Mouse (Mus musculus) myocyte (in vitro differentiated cells): ENCODE measurements around the gene Mto1.

Source experiments
- CEBPB ChIP-seq: IDR thresholded peaks from 2 replicates; pipeline ENCODE4 v1.6.1; 2011; ENCODE audit warnings: mild to moderate bottlenecking, moderate library complexity; ENCODE audit not compliant: poor library complexity, insufficient read depth, severe bottlenecking
- E2F4 ChIP-seq: IDR thresholded peaks from one replicate; pipeline ENCODE4 v1.6.1; 2011; ENCODE audit warnings: mild to moderate bottlenecking, control low read depth, moderate library complexity; ENCODE audit not compliant: insufficient read depth
- MAX ChIP-seq: IDR thresholded peaks from one replicate; pipeline ENCODE4 v1.6.1; 2011; ENCODE audit warnings: low read depth, mild to moderate bottlenecking, control low read depth
- MYOD1 ChIP-seq, 3 experiments: IDR thresholded peaks; one replicate each; pipeline ENCODE4 v1.6.1; 2011; ENCODE audit warnings: control low read depth in 2 of 3, low read depth in 2 of 3, mild to moderate bottlenecking in 2 of 3, moderate library complexity in 1 of 3; ENCODE audit not compliant: insufficient read length in 2 of 3, control insufficient read depth in 1 of 3
- MYOG ChIP-seq, 3 experiments: IDR thresholded peaks; one replicate each; pipeline ENCODE4 v1.6.1; 2011; ENCODE audit warnings: control low read depth in 2 of 3, low read depth in 2 of 3, mild to moderate bottlenecking in 2 of 3; ENCODE audit not compliant: insufficient read length in 2 of 3, control insufficient read depth in 1 of 3, insufficient read depth in 1 of 3
- POLR2A ChIP-seq: IDR thresholded peaks from one replicate; pipeline ENCODE4 v1.6.1; 2011; ENCODE audit warnings: low read depth, mild to moderate bottlenecking, control low read depth, moderate library complexity; ENCODE audit not compliant: insufficient read length
- POLR2AphosphoS2 ChIP-seq: IDR thresholded peaks from one replicate; pipeline ENCODE4 v1.6.1; 2011; ENCODE audit warnings: low read depth, control low read depth; ENCODE audit not compliant: insufficient read length
- SRF ChIP-seq: IDR thresholded peaks from one replicate; pipeline ENCODE4 v1.6.1; 2011; ENCODE audit warnings: low read depth; ENCODE audit not compliant: control insufficient read depth, insufficient read length
- TCF12 ChIP-seq: IDR thresholded peaks from one replicate; pipeline ENCODE4 v1.6.1; 2011; ENCODE audit warnings: mild to moderate bottlenecking, control low read depth; ENCODE audit not compliant: poor library complexity, insufficient read depth, severe bottlenecking
- USF1 ChIP-seq: IDR thresholded peaks from one replicate; pipeline ENCODE4 v1.6.1; 2011; ENCODE audit warnings: low read depth, mild to moderate bottlenecking, control low read depth, moderate library complexity

DNA sequence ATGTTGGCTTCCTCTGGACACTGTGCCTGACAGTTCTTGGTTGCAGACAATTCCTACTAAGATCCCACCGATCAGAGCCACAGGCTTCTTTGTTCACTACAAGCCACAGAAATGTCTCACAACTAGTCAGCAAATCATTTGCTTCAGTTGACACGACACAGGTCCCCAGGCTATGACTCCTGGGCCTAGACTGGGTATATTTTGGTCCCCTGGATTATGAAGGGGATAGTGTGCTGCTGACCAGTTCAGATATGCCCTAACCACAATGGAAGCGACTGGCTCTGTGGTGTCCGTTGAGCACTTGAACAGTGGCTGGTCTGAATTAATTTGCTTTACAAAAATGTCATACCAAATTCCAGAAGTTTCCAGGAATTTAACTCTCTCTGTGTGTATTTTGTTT lies 66.7 kb downstream of the Mto1 start:
- TF ChIP-seq MYOG (IDR thresholded peaks at IDR 0.05; ENCODE audit: control insufficient read depth in 1 of 3, insufficient read depth in 1 of 3, insufficient read length in 2 of 3, low read depth in 2 of 3): no peak
- TF ChIP-seq CEBPB: no peak
- TF ChIP-seq POLR2A: no peak
- TF ChIP-seq MAX: no peak
- TF ChIP-seq POLR2AphosphoS2: no peak
- no peak for TF ChIP-seq E2F4
- TF ChIP-seq USF1: no peak
- no peak for TF ChIP-seq TCF12
- no peak for TF ChIP-seq MYOD1 (IDR thresholded peaks at IDR 0.05; ENCODE audit: control insufficient read depth in 1 of 3, insufficient read length in 2 of 3, low read depth in 2 of 3)
- TF ChIP-seq SRF: no peak
